Mouse (Mus musculus) MN1 (cell line): ENCODE measurements around the gene Csdc2.
A peak's percentile ranks its signal among the peaks of the same experiment; 100 is the strongest.

Experiments
- DNase-seq: peaks from one replicate; pipeline ENCODE4 v3.0.0-alpha.2; 2016; ENCODE audit warnings: low spot score

The Csdc2 gene

DNA sequence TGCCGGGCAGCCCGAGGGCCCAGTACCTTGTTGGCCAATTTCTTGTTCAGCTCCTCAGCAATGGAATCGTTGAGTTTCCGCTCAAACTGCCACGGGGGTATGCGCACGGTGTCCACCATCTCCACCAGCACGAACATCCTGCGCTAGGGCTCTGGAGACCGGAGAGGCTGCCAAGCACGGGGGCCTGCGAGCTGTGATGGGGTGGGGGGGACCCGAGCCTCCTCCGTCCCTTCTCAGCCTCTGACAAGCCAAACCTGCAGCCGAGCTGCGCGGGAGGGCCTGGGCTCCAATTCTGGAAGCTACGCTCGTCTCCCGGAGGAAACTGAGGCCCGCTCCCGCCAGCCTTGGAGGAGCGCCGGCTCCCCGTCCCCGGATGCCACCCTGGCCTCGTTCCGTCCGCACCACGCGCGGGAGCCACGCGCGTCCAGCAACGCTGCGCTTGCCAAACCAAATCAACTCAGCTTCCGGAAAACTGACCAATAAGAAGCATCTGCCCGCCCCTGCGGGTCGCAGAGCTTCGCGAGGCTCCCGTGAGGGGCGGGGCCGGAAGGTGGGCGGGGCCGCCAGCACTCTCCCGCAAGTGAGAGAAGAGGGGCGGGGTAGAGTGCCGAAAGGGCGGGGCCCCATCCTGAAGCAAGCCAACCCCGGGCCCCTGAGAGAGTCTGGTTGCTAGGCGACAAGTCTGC lies 10.7 kb upstream of the Csdc2 start, which contains the start of gene Polr3h:
Gene Polr3h, minus strand, starts transcription at position 481 of the 686 bp plus-strand sequence.
- peak; percentile 99 for DNase-seq

DNA sequence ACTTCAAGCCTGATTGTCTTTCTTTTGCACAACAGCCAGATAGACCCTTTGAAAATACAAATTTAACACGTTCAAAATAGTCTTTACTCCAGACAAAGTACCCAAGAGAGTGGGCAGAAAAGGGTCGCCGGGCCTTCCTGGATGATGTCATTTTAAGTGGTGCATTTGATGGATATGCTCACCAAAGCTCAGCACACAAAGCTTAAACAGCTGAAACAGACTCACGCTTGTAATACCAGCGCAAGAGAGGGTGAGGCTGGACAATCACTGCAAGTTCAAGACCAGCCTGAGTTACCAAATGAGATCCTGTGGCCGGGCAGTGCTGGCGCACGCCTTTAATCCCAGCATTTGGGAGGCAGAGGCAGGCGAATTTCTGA lies 10.1 kb upstream of the Csdc2 start:
- DNase-seq: no peak

DNA sequence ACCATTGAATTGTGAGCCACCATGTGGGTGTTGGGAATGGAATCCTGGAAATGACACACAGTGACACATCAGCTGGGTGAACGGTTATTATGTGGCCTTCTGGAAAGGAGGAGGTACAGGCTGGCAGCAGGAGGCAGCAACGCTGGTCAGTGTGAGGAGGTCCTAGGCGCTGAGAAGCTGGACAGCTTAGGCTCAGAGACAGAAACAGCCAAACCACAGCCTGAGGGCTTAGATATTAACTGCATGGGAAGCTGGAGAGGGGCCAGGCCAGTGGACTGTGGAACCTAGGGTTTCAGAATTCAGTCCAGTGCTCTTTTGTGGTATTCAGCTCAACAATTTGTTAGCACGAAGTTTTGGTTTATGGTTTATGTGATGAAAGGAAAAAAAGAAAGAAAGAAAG lies 8.8 kb upstream of the Csdc2 start:
- DNase-seq: peak; percentile 62

DNA sequence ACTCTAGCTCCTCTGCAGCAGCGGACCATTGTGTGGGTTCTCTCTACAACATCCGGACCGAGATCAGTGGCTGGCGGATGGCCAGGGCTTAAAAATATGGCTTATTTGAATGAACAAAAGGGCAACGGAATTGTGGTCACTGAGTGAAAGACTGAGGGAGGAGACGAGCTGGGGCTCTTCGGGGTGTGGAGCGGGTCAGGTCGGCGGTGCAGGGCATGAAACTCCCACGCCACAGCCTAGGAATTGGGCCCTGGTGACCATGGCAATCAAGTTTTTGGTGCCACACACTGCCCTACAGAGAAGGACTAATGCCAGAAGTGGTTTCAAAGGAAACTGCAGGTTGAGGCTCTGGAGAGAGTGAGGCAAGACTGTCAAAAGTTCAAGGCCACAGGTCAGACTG lies 8.3 kb upstream of the Csdc2 start:
- DNase-seq: peak; percentile 47

DNA sequence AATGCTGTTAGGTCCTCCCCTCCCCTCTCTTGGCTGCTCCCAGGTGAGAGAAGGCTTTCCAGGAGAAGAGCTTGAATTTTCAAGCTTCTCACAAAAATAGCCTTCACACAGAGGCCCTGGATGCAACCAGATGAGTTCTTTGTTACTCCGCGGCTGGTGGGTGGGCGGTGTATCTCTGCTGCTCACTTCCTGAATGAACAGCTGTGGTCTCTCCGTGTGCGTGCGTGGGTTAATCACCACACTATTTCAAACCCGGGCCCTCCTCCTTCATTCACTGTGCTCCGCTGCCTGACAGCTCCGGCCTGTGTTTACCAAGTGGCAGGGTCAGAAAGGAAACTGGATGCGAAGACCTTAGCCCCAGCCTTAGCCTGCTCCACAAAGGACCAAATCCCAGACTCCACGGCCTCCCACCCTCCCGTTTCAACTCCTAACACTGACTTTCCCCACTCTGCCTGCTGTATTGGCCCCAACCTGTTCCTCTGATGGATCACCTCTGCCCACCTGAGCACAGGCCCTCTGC lies 3.5 kb upstream of the Csdc2 start:
- DNase-seq: no peak

DNA sequence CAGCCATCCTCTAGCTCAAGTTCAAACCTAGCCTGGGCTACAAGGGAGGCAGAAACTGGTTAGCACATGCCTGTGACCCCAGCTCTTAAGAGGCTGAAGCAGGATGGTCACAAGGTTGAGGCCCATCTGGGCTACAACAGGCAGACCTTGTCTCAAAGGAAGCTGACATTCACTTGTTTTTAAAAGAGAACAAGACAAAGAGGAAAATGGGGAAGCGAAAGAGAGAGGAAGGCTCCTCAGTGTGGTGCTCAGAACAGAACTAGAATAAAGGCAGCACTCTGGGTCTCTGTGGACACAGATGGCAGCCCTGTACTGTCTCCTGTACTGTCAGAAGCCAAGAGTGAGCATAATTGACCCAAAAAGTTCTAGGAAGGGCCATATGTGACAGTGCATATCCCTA lies 2.6 kb upstream of the Csdc2 start:
- no peak for DNase-seq

DNA sequence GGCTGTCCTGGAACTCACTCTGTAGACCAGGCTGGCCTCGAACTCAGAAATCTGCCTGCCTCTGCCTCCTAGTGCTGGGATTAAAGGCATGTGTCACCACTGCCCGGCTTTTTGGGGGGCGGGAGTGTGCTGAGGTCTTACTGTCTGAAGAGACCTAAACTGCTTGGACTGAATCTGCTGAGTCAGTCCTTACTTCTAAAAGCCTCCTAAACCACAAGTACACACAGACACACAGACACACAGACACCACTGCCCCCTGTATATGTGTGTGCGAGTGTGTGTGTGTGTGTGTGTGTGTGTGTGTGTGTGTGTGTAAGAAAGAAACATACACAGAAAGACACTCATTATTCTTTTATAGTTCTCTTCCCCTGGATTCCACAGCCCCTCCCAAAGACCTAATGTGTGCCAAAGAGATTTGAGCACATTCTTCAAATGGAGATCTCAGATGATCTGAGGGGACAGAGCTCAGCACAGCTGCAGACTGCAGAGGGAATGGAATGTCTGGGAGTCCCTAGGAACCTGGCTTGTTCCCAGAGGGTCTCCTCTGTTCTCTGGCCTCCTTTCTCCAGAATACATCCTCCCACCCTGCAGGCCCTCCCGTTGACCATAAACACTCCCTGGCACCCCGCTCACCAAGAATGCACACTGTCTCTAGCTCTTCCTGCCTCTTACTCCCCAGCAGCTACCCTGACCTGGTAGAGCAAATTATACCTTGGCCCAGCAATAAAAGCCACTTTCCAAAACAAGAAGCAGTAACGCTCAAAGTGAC lies 506 bp upstream of the Csdc2 start:
- DNase-seq: no peak

DNA sequence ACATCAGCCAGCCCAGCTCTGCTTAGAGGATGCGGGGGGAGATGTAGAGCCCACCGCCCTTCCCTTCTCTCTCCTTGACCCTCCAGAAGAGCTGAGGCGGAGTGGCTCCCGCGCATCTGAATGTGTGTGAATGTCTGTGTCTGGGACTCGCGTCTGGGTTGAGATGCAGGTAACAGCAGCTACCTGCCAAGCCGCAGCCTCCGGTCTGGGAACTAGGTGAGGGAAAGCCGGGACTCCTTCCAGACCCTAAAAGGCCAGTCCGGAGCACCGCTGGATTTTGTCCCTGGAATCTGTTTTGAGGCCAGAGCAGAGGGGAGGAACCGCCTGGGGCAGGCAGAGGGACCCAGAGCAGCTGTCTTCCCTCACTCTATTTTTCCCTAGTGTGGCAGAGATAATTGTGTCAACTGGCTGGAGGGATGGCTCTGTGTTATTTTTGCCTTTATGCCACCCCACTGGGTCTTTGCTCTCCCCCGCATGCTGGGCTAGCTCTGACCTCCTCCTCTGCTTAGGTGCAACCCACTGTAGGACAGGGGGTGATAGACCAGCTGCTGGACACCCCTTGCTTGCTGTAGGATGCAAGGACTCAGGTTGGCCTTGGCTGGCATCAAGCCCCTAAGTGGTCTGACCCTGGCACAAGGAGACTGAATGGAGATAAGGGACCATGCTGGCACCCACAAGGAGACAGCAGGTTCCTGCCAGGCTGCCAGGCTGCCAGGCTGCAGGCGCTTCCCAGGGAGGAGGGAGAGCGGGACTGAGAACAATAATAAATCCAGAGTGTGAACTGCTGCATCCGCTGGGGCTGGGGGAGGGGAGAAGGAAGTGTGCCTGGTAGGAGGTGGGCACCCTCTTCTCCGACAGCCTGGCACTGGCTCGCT lies 776 bp downstream of the Csdc2 start:
- DNase-seq: peak; percentile 75

DNA sequence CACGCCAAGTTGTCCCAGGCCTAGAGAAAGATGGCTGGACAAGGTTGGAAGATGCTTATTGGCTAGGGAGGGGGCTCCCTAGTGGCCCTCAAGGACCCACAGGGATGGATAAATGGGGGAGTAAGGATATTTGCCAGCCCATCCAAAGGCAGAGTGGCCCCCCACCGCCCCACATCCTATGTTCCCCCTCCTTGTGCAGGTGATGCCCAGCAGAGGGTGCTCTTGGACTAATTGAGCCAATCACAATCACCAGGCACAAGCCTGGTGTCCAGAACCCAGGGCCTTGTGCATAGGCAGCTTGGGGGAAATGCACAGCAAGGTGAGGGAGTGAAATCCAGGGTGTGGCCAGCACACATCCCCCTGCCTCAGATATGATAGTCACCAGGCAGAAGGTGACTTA lies 1.7 kb downstream of the Csdc2 start:
- peak; percentile 79 for DNase-seq

DNA sequence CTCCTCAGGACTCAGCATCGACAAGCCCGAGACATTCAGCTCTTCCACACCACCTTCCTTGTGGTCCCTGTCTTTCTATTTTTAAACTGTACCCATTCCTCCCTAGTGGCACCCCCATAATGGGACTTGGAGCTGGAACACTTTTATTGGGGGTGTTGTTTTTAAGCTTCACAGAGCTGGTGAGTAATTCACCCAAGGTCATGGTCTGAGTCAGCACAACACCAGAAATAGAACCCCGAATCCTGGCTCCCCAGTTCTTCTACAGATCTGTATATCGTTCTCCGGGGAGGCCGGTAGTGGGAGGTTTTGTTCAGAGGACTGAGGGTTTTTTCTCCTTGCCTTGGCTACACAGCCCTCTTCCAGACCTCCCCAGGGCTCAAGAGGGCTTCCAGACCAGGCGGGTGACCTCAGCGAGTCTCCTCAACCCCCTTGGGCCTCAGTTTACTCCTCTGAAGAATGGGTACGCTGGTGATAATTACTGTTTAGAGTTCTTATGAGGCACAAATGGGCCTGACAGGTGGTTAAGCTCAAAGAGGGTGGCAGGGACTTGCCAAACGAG lies 2.7 kb downstream of the Csdc2 start:
- no peak for DNase-seq

DNA sequence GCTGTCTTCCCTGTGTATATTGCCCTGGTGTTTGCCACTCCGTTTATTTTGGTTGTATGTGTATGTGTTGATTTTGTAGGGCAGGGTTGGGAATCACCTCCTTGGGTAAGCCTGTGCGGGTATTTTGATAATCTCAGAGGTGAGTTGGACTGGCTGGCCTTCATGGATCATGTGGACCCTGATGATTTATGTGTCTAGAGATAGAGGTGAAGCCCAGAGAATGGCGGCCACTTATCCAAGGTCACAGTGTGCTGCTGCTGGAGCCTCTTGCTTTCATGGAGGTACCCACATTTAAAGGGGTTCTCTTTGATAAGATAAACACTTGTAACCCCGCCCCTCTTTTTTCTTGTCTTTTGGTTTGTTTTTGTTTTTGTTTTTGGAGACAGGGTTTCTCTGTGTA lies 3.2 kb downstream of the Csdc2 start:
- DNase-seq: no peak

DNA sequence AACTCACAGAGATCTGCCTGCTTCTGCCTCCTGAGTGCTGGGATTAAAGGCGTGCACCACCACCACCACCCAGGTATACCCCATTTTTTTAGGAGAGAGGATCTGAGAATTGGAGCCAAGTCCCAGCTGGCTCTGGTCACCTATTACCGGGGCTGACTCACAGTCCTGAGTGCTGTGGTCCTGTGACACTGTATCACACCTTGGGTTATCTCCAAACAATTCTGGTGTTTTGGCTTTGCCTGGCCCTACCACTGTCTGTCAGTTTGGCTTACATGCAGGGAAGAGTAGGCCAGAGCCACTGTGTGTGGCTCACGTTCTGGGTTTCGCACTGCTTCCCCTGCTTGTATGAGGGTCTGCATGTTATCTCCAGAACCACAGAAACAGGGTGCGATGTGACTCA lies 3.7 kb downstream of the Csdc2 start:
- no peak for DNase-seq

DNA sequence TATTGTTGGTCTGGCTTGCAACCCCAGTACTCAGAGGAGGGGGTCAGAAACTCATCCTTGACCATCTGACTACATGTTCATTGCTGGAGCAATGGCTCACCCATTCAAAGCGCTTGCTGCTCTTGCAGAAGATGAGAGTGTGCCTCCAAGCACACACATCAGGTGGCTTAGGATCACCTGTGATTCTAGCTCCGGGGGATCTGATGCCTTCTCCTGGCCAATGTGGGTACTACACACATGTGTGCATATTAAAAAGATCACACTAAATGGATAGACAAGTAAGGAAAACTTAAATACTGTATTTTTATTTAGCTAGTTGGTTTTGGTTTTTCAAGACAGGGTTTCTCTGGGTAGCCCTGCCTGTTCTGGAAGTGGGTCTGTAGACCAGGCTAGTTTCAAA lies 4.5 kb downstream of the Csdc2 start:
- DNase-seq: no peak

DNA sequence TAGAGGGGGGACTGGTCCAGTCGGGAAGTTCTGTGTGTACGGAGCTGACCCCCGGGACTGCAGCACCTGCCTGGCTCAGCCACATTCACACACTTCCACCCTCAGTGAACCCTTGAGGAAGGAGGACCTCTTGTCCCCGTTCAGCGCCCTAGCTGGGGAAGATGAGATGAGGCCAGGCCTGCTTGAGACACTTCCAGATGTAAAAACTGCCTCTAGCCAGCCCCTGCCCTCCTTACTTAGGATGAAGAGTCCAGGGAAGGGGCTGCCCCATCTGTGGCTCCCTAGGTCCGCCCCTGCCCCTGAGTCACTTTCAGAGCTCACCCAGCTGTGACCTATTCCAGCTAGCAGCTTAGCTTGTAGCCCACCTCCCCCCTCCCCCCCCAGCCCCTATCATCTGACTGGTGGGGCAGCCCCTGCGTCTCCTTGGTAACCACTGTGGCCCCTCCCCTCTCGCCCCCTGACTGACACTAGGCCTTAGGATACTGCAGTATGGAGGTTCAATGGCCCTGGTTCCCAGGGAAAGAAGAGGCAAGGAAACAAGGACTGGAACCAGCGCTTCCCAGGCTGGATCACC lies 6.7 kb downstream of the Csdc2 start:
- no peak for DNase-seq

DNA sequence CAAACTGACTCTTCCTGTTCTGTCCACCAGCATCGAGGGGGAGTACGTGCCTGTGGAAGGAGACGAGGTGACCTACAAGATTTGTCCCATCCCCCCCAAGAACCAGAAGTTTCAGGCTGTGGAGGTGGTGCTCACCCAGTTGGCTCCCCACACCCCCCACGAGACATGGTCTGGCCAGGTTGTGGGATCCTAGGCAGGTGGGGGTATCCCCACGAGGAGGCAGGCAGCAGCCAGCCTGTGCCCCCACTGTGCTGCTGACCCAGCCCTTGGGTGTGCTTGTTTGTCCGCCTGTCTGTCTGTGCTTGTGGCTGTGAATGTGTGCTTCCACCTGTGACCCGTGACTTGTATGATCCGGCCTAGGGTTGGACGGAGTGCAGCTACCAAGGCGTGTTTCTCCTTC lies 12.5 kb downstream of the Csdc2 start:
- DNase-seq: no peak

DNA sequence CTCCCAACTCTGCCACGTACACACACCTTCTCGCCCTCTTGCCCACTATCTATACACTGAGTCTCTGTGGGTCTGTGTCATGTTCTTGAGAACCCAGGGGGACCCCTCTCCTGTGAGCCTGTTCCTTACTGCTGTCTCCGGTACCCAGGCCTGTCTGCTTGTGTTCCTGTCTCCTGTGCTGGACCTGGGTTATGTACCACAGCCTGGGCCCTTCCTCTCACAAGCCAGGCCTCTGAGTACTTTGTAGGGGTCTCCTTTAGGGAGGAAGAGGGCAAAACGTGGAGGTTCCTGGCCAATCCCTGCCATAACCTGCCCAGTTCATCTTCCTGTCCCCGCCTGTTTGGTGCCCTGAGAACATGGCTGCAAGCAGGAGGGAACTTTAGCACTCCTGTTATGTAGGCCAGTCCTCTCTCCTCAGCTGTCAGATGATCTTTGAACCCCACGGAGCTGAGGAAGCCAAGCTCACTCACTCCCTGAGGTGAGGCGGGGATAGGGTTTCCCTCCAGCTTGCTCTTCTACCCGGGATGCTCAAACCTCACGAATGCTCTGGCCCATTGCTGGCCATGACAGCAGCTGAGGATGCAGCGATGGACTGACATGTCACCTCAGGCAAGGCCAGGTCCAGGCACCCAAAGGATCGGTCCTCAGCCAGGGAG lies 13.0 kb downstream of the Csdc2 start:
- DNase-seq: no peak

DNA sequence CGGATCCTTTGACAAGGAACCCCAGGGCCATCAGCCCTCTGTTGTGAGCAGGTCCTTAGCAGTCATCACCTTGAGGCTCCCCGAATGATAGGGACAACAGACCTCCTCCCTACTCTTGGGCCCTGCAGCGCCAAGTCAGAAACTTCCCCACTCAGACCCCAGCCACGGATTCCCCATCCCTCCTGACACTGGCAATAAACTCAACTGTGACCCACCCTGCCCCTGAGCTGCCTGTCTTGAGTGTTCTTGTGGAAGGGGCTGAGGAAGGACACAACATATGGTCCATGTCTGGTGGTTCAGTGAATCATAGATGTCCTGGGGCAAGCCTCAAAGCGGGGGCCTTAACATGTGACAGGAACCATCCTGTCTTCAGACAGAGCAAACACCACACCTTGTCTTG lies 14.2 kb downstream of the Csdc2 start:
- no peak for DNase-seq

DNA sequence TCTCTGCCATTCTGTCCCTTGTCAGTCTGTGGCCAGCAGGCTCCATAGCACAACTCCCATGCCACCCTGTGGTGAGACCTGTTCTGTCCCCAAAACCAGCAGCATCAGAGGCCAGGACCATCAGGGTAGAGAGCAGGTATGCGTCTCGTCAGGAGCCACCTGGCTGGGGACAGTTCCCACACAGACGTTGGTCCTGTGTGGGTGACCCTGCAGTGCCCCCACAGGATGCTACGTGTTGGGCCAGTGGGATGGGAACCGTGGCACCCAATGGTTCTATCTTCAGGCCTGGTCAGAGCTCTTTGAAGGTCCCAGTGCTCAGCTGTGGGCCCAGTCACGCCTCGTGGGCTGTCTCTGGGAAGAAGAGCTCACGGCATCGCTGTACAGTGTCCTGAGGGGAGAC lies 14.6 kb downstream of the Csdc2 start:
- DNase-seq: no peak

DNA sequence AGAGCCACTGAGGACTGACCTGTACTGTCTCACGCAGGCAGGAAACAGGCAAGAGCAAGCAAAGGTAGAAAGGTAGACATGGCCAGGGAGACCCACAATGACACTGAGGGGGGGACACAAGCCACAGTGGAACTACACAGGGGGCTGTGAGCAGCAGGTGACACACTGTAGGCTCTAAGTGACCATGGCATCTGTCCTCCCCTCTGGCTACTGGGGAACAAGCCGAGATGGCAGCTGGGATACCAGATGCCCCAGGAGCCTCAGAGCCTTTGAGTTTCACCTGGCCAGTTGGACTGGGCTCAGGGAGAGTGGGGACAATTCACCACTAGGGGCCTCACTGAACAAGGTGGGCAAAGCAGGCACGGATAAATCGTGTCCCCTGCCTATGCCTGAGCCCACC lies 15.8 kb downstream of the Csdc2 start:
- DNase-seq: no peak

DNA sequence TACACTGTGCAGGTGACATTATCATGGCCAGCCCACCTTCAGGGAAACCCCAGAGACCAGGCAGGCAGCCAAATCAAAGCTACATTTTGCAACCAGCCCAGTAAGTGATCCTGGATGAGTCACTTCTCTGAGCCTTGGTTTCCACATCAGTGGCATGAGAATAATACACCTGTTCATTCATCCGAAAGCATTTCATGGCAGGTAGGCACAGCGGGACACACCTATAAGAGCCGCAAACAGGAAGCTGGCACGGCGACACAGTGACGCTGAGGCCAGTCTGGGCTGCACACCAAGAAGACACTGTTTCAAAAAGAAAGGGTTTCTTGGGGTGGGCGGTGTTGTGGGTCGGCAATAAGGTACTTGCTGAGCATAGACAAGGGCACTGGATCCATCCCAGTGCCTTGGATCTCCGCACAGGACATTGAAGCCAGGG lies 17.6 kb downstream of the Csdc2 start:
- no peak for DNase-seq

DNA sequence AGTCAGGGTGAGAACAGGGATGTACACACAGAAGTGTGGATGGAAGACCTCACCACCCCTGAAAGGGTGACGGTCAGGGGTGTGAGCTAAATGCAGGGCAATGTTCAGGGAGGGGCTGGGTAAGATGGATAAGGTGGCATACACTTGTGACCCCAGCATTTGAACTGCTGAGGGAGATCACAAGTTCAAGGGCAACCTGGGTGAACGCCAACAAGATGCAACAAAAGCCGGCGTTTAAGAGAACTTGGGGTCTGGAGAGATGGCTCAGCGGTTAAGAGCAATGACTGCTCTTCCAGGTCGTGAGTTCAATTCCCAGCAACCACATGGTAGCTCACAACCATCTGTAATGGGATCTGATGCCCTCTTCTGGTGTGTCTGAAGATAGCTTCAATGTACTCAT lies 18.2 kb downstream of the Csdc2 start:
- DNase-seq: no peak
